Mouse (Mus musculus): ENCODE results near the gene Kxd1. TPM values are rescaled to one million over a fixed set of nuclear protein-coding genes. Genes with fewer than 3 reads are reported as not detected.

The Kxd1 gene
- total and polyA plus RNA-seq, 2 experiments = 36.7 to 72.3 TPM

GRCm38 (mm10) chr8:70466771-70467170 is 61.0 kb downstream of the Kxd1 start:
- Histone ChIP-seq H3K36me3 (ENCODE audit: control insufficient read depth, insufficient read depth, low read length) (no peaks in the 10 kb centered on the region), H3K27me3 (ENCODE audit: control insufficient read depth, insufficient read depth, low read length) (no peaks in the 10 kb centered on the region), H3K79me2 (ENCODE audit: control insufficient read depth, insufficient read depth, low read length) (peaks cover 4% of the 10 kb centered on the region; the same call in 1 of the 2 replicates), H3K9ac (ENCODE audit: low read depth, low read length) (no peak overlapping the region), H3K4me1 (ENCODE audit: control insufficient read depth, insufficient read depth, low read length) (peaks cover 21% of the 10 kb centered on the region), H3K4me3 (ENCODE audit: insufficient read depth, low read depth, low read length) (no peak overlapping the region), H3K27ac (replicated peaks; ENCODE audit: insufficient read depth, low read depth, low read length) (no peak overlapping the region)
- WGBS = 65% methylated on average over 11 of the region's 11 CpGs
- no peak for DNase-seq (ENCODE audit: extremely low read depth, low read depth, low spot score)
- TF ChIP-seq CTCF (IDR thresholded peaks at IDR 0.05; ENCODE audit: low read depth, low read length) (no peak), POLR2A (IDR thresholded peaks at IDR 0.05; ENCODE audit: extremely low read depth, insufficient read depth, low read length) (no peak)

- no peak overlapping the region for H3K27ac ChIP-seq (replicated peaks; ENCODE audit: insufficient read depth, low read depth, low read length)
- no peak overlapping the region for H3K9ac ChIP-seq (ENCODE audit: low read depth, low read length)
- no peak for TF ChIP-seq CTCF (IDR thresholded peaks at IDR 0.05; ENCODE audit: low read depth, low read length)
- TF ChIP-seq POLR2A (IDR thresholded peaks at IDR 0.05; ENCODE audit: extremely low read depth, insufficient read depth, low read length) = no peak
- 62% methylated on average over 4 of the region's 4 CpGs for WGBS
- no peak for DNase-seq (ENCODE audit: extremely low read depth, low read depth, low spot score)
- H3K79me2 ChIP-seq (ENCODE audit: control insufficient read depth, insufficient read depth, low read length) = peaks cover 4% of the 10 kb centered on the region; the same call in 1 of the 2 replicates
- H3K4me1 ChIP-seq (ENCODE audit: control insufficient read depth, insufficient read depth, low read length) = peaks cover 21% of the 10 kb centered on the region
- no peaks in the 10 kb centered on the region for H3K36me3 ChIP-seq (ENCODE audit: control insufficient read depth, insufficient read depth, low read length)
- no peaks in the 10 kb centered on the region for H3K27me3 ChIP-seq (ENCODE audit: control insufficient read depth, insufficient read depth, low read length)
- H3K4me3 ChIP-seq (ENCODE audit: insufficient read depth, low read depth, low read length) = no peak overlapping the region
These were observed 61.5 kb downstream of the Kxd1 start for GRCm38 (mm10) chr8:70466305-70466704.

- Histone ChIP-seq H3K4me1 (ENCODE audit: control insufficient read depth, insufficient read depth, low read length) (peaks cover 21% of the 10 kb centered on the region), H3K4me3 (ENCODE audit: insufficient read depth, low read depth, low read length) (no peak overlapping the region), H3K27me3 (ENCODE audit: control insufficient read depth, insufficient read depth, low read length) (no peaks in the 10 kb centered on the region), H3K9ac (ENCODE audit: low read depth, low read length) (no peak overlapping the region), H3K36me3 (ENCODE audit: control insufficient read depth, insufficient read depth, low read length) (no peaks in the 10 kb centered on the region), H3K79me2 (ENCODE audit: control insufficient read depth, insufficient read depth, low read length) (peaks cover 4% of the 10 kb centered on the region; the same call in 1 of the 2 replicates), H3K27ac (replicated peaks; ENCODE audit: insufficient read depth, low read depth, low read length) (no peak overlapping the region)
- DNase-seq (ENCODE audit: extremely low read depth, low read depth, low spot score) = no peak
- 99% methylated on average over 4 of the region's 4 CpGs for WGBS
- no peak for TF ChIP-seq CTCF (IDR thresholded peaks at IDR 0.05; ENCODE audit: low read depth, low read length)
- no peak for TF ChIP-seq POLR2A (IDR thresholded peaks at IDR 0.05; ENCODE audit: extremely low read depth, insufficient read depth, low read length)
These were observed 62.1 kb downstream of the Kxd1 start for GRCm38 (mm10) chr8:70465701-70466100.

- DNase-seq (ENCODE audit: extremely low read depth, low read depth, low spot score) = no peak
- Histone ChIP-seq H3K79me2 (ENCODE audit: control insufficient read depth, insufficient read depth, low read length) (peaks cover 4% of the 10 kb centered on the region; the same call in 1 of the 2 replicates), H3K27ac (replicated peaks; ENCODE audit: insufficient read depth, low read depth, low read length) (no peak overlapping the region), H3K4me3 (ENCODE audit: insufficient read depth, low read depth, low read length) (no peak overlapping the region), H3K9ac (ENCODE audit: low read depth, low read length) (no peak overlapping the region), H3K27me3 (ENCODE audit: control insufficient read depth, insufficient read depth, low read length) (no peaks in the 10 kb centered on the region), H3K36me3 (ENCODE audit: control insufficient read depth, insufficient read depth, low read length) (no peaks in the 10 kb centered on the region), H3K4me1 (ENCODE audit: control insufficient read depth, insufficient read depth, low read length) (peaks cover 12% of the 10 kb centered on the region)
- no peak for TF ChIP-seq CTCF (IDR thresholded peaks at IDR 0.05; ENCODE audit: low read depth, low read length)
- no peak for TF ChIP-seq POLR2A (IDR thresholded peaks at IDR 0.05; ENCODE audit: extremely low read depth, insufficient read depth, low read length)
- 95% methylated on average over 6 of the region's 6 CpGs for WGBS
These were observed 63.6 kb downstream of the Kxd1 start for GRCm38 (mm10) chr8:70464162-70464561.

- no peak overlapping the region for H3K27ac ChIP-seq (replicated peaks; ENCODE audit: insufficient read depth, low read depth, low read length)
- WGBS = 93% methylated on average over 4 of the region's 4 CpGs
- peaks cover 10% of the 10 kb centered on the region for H3K4me1 ChIP-seq (ENCODE audit: control insufficient read depth, insufficient read depth, low read length)
- TF ChIP-seq POLR2A (IDR thresholded peaks at IDR 0.05; ENCODE audit: extremely low read depth, insufficient read depth, low read length) = no peak
- TF ChIP-seq CTCF (IDR thresholded peaks at IDR 0.05; ENCODE audit: low read depth, low read length) = no peak
- no peaks in the 10 kb centered on the region for H3K79me2 ChIP-seq (ENCODE audit: control insufficient read depth, insufficient read depth, low read length)
- DNase-seq (ENCODE audit: extremely low read depth, low read depth, low spot score) = no peak
- H3K9ac ChIP-seq (ENCODE audit: low read depth, low read length) = no peak overlapping the region
- no peaks in the 10 kb centered on the region for H3K36me3 ChIP-seq (ENCODE audit: control insufficient read depth, insufficient read depth, low read length)
- no peaks in the 10 kb centered on the region for H3K27me3 ChIP-seq (ENCODE audit: control insufficient read depth, insufficient read depth, low read length)
- no peak overlapping the region for H3K4me3 ChIP-seq (ENCODE audit: insufficient read depth, low read depth, low read length)
These were observed 64.5 kb downstream of the Kxd1 start for GRCm38 (mm10) chr8:70463306-70463705.

GRCm38 (mm10) chr8:70462516-70462813 is 65.3 kb downstream of the Kxd1 start:
- Histone ChIP-seq H3K27ac (replicated peaks; ENCODE audit: insufficient read depth, low read depth, low read length) (no peak overlapping the region), H3K4me3 (ENCODE audit: insufficient read depth, low read depth, low read length) (no peak overlapping the region)

More at GRCm38 (mm10) chr8:70462516-70462813, 65.3 kb downstream of the Kxd1 start:
- H3K36me3 ChIP-seq (ENCODE audit: control insufficient read depth, insufficient read depth, low read length) = no peaks in the 10 kb centered on the region
- H3K79me2 ChIP-seq (ENCODE audit: control insufficient read depth, insufficient read depth, low read length) = no peaks in the 10 kb centered on the region
- TF ChIP-seq CTCF (IDR thresholded peaks at IDR 0.05; ENCODE audit: low read depth, low read length) = no peak
- TF ChIP-seq POLR2A (IDR thresholded peaks at IDR 0.05; ENCODE audit: extremely low read depth, insufficient read depth, low read length) = no peak
- no peaks in the 10 kb centered on the region for H3K27me3 ChIP-seq (ENCODE audit: control insufficient read depth, insufficient read depth, low read length)
- 95% methylated on average over 8 of the region's 8 CpGs for WGBS
- H3K4me1 ChIP-seq (ENCODE audit: control insufficient read depth, insufficient read depth, low read length) = peaks cover 6% of the 10 kb centered on the region
- DNase-seq (ENCODE audit: extremely low read depth, low read depth, low spot score) = no peak
- H3K9ac ChIP-seq (ENCODE audit: low read depth, low read length) = no peak overlapping the region
